Mouse (Mus musculus) Patski (cell line): ENCODE results near the gene Ccdc124. TPM values are rescaled to one million over a fixed set of nuclear protein-coding genes. Genes with fewer than 3 reads are reported as not detected.
"Not testable (repeated sequence)": the region's sequence is repeated elsewhere in the genome, so short reads cannot be mapped to it uniquely, and the experiment has no call there.

Source experiments
- ATAC-seq: fragments of 100-300 bp; one replicate; pipeline ENCODE4 v1.8.0; 2021
- CTCF ChIA-PET: fragments of 350-600 bp; sonication (Branson Sonifier 250); formaldehyde crosslinking; loops from one replicate; lab custom pipeline; 2022; ENCODE audit warnings: inconsistent platforms; lab: Charles Lee
- POLR2A ChIA-PET: fragments of 350-600 bp; sonication (Branson Sonifier 250); formaldehyde crosslinking; loops from one replicate; lab custom pipeline; 2022; ENCODE audit warnings: antibody characterized with exemption, inconsistent platforms; lab: Charles Lee
- DNase-seq: peaks from one replicate; pipeline ENCODE4 v3.0.0-alpha.2; 2011; ENCODE audit warnings: low read depth, low spot score
- H3K27me3 ChIP-seq: fragments of 371-371 bp; one replicate; pipeline ENCODE4 v1.5.1; 2021
- CTCF ChIP-seq: fragments of 100-300 bp; IDR thresholded peaks from one replicate; pipeline ENCODE4 v1.5.1; 2021
- in situ Hi-C: fragments of 300-500 bp; cut with MboI; formaldehyde crosslinking; loops from 3 replicates; pipeline ENCODE4 v1.11.1; 2018; ENCODE audit warnings: low pct_unique_long_range_greater_than_20kb, mixed read lengths
- polyA plus RNA-seq: library from polyadenylated mRNA; unstranded; gene quantifications from one replicate; pipeline ENCODE4 v1.2.3, GENCODE M21; 2021

The Ccdc124 gene
- polyA plus RNA-seq, 1 experiment from 2014 or later: 67.5 TPM

DNA sequence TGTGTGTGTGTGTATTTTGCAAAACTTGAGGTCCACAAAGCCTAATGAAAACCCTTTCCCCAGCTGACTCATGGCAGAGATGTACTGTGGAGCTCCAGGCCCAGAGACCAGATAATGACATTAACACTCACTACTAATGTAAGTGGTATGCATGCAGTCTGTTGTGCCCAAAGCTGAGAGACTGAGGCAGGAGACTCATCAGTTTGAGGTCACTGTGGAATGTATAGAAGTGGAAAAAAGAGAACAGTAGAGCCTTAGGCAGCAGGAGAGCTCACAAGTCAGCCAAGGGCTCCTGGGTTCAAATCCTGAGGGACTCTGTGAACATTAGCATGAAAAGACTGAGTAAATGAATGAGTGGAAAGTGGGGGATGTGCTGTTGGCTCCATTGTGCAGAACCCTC is 29.8 kb upstream of the Ccdc124 start:
- in situ Hi-C loops: no loop called here
- no peaks in the 10 kb centered on the region for H3K27me3 ChIP-seq
- ChIA-PET POLR2A (interaction anchor here (0.6 kb wide), 1 partner anchor 75 kb away, joined by 5 read pairs; no protein-coding TSS in a partner anchor), CTCF (interaction anchor here (0.8 to 2.3 kb wide), 4 partner anchors 15 to 46 kb away, joined by 3 to 8 read pairs (median 6); no protein-coding TSS in a partner anchor)
- ATAC-seq (no peak), DNase-seq (no peak)
- no peak for TF ChIP-seq CTCF

DNA sequence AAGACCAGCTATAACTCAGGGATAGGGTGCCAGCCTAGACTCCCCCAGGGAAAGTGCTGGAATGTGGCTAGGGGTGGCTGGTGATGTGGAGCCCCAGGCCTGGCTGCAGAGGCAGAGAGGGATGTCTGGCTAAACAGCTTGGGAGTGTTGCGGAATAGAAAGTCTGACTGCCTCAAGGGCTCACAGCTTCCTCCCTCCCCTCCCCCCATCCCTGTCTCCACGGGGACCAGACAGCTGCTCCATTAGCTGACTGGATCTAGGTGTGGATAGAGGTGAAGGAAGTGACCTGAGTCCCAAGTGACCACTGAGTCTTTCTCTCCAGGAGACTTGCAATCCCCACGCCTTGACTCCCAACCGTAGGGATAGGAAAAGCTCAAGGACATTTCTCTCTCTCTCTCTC is 29.4 kb upstream of the Ccdc124 start:
- in situ Hi-C loops: no loop called here
- DNase-seq: no peak
- ATAC-seq: no peak

DNA sequence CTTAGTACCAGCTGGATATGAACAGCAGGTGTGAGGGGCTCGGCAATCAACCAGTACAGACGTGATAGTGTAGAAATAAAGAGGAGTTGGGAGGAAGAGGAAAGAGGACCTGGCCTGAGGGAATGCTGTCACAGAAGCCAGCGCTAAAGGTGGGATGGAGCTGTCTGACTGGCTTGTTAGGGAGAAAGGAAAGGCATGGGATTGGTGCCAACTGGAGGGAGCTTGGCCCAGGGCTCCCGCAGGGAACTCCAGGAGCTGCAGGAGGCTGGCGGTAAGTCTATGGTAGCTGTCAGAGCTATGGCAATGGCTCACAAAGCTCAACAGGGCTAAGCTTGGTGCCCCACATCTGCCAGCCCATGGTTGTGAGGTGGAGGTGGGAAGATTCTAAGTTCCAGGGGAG is 28.5 kb upstream of the Ccdc124 start:
- ATAC-seq: no peak
- ChIA-PET CTCF (interaction anchor here (1.0 to 2.3 kb wide), 2 partner anchors 37 to 61 kb away, joined by 3 to 7 read pairs; no protein-coding TSS in a partner anchor), POLR2A (interaction anchor here (1.0 kb wide), 1 partner anchor 28 kb away, joined by 3 read pairs; no protein-coding TSS in a partner anchor)
- DNase-seq: no peak
- in situ Hi-C loops: no loop called here
- TF ChIP-seq CTCF: no peak
- no peaks in the 10 kb centered on the region for H3K27me3 ChIP-seq

More for the DNA sequence above, 29.4 kb upstream of the Ccdc124 start:
- POLR2A ChIA-PET: interaction anchor here (0.6 kb wide), 1 partner anchor 75 kb away, joined by 5 read pairs; no protein-coding TSS in a partner anchor
- no peaks in the 10 kb centered on the region for H3K27me3 ChIP-seq
- no peak for TF ChIP-seq CTCF
- CTCF ChIA-PET: interaction anchor here (1.0 to 2.3 kb wide), 4 partner anchors 30 to 60 kb away, joined by 3 to 8 read pairs (median 5); no protein-coding TSS in a partner anchor

DNA sequence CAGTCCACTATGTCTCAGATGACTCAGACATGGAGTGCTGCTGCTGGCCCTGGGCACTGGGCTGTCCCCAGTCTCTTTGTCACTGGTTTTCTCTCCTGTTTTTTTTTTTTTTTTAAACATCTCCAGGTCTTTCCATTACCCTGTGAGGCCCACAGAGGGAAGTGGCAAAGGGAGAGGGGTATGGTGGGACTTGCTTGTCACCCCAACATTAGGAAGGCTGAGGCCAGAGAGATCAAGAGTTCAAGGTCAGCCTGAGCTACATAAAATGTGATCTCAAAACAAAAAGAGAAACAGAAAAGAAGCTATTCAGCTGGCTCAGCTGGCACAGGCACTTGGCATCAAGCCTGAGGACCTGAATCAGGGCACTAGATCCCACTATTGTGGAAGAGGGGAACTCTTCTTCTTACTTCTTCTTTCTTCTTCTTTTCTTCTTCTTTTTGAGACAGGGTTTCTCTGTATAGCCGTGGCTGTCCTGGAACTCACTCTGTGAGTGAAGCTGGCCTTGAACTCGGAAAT is 27.2 kb upstream of the Ccdc124 start:
- CTCF ChIA-PET: no interaction called here
- in situ Hi-C loops: no loop called here
- DNase-seq (no peak), ATAC-seq (no peak)
- no peaks in the 10 kb centered on the region for H3K27me3 ChIP-seq
- POLR2A ChIA-PET: no interaction called here
- TF ChIP-seq CTCF: no peak

DNA sequence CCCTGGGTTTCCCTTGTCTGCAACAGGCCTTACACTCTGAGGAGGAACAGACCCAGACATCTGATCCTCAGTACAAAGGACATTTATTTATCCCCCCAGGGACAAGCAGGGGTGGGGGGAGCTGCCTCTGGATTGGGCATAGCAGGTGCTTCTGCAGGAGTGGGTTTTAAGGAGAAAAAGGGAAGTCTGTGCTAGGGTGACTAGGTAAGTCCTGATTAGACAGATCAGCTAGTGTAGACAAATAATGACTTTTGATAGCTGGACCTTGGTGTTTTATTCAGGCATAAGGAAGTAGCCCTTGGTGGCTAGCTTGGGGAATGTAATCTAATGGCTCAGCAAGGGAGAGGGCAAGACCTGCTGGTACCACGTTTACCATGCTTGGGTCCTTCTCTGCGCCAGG is 25.5 kb upstream of the Ccdc124 start:
- DNase-seq (no peak), ATAC-seq (no peak)
- no peak for TF ChIP-seq CTCF
- in situ Hi-C loops: loop anchor here (5.0 to 25.0 kb wide), 2 partner anchors 58 to 463 kb away; partner anchors contain the start of genes Ocel1 and Use1
- POLR2A ChIA-PET: interaction anchor here (0.6 to 0.8 kb wide), 3 partner anchors 23 to 1182 kb away, joined by 3 to 4 read pairs (median 3); no protein-coding TSS in a partner anchor
- CTCF ChIA-PET: interaction anchor here (1.2 to 3.5 kb wide), 4 partner anchors 17 to 65 kb away, joined by 3 to 18 read pairs (median 11); no protein-coding TSS in a partner anchor
- H3K27me3 ChIP-seq: no peaks in the 10 kb centered on the region

DNA sequence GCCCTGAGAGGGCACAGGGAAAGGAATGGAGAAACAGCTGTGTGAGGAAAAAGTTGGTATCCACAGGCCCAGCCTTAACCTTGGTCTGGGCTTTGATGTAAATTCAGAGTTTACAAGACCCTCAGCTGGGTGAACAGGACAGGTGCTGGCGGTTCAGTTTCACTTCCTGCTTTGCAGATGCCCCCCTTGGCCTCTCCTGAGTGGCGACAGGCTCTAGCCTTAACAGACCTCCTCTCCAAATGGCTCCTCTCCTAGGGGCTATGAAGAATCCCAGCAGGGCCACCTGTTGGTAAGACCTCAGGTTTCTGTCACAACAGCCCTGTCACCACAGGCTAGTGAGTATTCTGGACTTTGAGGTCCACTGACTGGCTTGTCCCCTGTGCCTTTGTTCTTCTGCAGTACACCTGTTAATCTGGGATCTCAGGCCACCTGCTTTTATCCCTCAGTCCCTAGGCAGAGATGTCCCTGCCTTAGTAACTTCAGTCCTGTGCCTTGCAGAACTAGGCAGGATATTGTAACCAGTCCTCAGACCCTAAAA is 25.0 kb upstream of the Ccdc124 start:
- TF ChIP-seq CTCF: no peak
- in situ Hi-C loops: loop anchor here (5.0 to 25.0 kb wide), 2 partner anchors 59 to 464 kb away; partner anchors contain the start of genes Ocel1 and Use1
- H3K27me3 ChIP-seq: no peaks in the 10 kb centered on the region
- ChIA-PET CTCF (interaction anchor here (0.6 to 3.5 kb wide), 10 partner anchors 17 to 66 kb away, joined by 3 to 27 read pairs (median 6); no protein-coding TSS in a partner anchor), POLR2A (no interaction called here)
- ATAC-seq: no peak
- no peak for DNase-seq

DNA sequence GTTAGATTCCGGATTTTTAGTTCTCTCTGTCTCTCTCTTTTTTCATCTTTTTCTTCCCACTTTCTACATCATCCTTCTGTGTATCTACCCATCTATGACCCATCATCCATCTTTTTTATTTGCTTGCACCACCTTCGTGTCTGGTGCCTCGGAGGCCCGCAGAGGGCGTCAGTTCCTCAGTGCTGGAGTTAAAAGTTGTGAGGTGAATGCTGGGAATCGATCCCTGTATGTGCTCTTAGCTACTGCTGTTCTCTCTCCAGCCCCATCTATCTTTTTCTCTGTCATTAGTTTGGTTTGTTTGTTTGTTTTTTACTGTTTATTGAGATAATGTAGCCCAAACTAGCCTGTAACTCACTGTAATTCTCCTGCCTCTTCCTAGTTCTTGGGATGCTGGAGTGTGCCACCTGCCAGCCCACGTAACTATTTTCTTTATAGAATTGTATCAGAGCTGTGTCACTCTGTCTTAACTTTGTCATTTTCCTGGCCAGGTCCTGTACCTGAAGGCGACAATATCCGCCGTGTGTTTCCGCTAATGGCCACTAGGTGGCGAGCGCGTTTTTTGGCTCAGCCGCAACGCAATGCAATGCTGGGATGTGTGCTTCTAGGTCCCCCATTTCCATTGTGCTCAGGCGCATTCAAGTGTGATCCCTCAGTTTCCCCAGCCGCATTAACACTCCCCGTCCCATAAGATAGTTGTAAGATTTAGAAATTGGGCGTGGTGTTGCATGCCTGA is 24.1 kb upstream of the Ccdc124 start:
- POLR2A ChIA-PET: interaction anchor here (1.9 kb wide), 1 partner anchor 17 kb away, joined by 13 read pairs; no protein-coding TSS in a partner anchor
- no peak for TF ChIP-seq CTCF
- peak; percentile 32 for ATAC-seq
- no peaks in the 10 kb centered on the region for H3K27me3 ChIP-seq
- in situ Hi-C loops: loop anchor here (5.0 to 25.0 kb wide), 2 partner anchors 59 to 464 kb away; partner anchors contain the start of genes Ocel1 and Use1
- CTCF ChIA-PET: interaction anchor here (0.6 to 3.5 kb wide), 16 partner anchors 10 to 67 kb away, joined by 3 to 27 read pairs (median 4); partner anchors contain the start of gene Ccdc124
- no peak for DNase-seq

DNA sequence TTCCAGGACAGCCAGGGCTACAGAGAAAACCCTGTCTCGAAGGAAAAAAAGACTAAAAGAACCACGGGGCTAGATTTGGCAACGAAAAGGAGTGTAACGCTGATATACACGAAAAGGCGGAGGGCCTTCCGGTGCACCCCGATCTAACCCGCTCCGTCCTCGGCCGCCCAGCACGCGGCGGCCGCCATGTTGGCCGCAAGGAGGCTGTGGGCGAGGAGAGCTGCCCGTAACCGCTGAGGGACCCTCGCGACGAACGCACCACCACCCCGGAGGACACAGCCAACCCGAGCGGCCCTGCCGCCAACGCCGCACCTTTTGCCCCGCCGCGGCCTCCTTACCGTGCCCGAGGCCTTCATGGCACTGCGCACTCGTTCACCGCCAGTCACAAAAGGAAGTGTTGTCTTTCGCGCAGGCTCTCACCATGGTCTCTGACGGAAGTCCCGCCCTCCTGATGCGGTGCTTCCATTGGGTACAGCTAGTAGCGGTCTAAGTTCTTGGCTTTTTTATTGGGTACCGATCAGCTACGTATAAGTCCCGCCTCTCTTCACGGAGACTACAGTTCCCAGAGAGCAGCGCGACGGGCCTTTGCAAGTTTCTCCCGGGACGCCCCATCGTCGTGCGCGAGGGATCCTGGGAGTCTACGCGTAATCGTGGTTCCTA is 23.4 kb upstream of the Ccdc124 start, which contains the start of gene Rpl18a:
TSS of gene Rpl18a (minus strand) at position 392 of the 660 bp plus-strand sequence.
- no peaks in the 10 kb centered on the region for H3K27me3 ChIP-seq
- DNase-seq (no peak), ATAC-seq (peak; percentile 93)
- no peak for TF ChIP-seq CTCF
- ChIA-PET CTCF (interaction anchor here (1.2 to 3.5 kb wide), 15 partner anchors 11 to 67 kb away, joined by 3 to 27 read pairs (median 5); partner anchors contain the start of gene Ccdc124), POLR2A (interaction anchor here (0.9 to 1.9 kb wide), 2 partner anchors 8 to 17 kb away, joined by 3 to 13 read pairs; no protein-coding TSS in a partner anchor)
- in situ Hi-C loops: loop anchor here (5.0 to 25.0 kb wide), 2 partner anchors 60 to 465 kb away; partner anchors contain the start of genes Ocel1 and Use1

DNA sequence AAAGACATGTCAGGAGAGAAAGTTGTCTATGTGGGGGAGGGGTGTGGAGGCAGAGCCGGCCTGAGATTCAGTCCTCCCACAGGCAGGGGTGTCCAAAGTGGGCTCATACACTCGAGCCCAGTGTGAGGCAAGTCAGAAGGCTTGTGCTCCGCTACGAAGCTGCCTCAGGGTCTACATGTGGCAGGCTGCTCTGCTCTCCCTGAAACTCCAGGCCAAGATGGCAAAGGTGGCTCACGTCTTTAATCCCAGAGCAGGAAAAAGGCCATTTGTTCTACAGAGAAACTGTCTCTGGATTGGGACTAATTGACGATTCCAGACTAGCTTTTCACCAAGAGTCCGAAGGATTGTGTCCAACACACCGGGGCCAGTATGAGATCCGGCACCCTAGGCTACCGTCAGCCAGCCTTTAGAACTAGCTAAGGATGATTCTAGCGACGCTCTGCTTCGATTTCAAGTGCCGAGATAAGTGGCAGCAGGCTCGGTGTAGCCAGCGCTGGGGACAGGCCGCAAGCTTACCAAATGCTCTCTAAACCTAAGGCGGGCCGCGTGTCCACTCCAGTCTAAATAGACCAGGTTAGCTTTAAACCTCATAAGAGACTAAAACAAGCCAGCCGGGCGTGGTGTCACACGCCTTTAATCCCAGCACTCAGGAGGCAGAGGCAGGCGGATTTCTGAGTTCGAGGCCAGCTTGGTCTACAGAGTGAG is 22.7 kb upstream of the Ccdc124 start:
- CTCF ChIA-PET: interaction anchor here (1.3 to 3.5 kb wide), 7 partner anchors 12 to 58 kb away, joined by 3 to 27 read pairs (median 8); partner anchors contain the start of gene Ccdc124
- POLR2A ChIA-PET: interaction anchor here (0.9 to 1.9 kb wide), 2 partner anchors 9 to 16 kb away, joined by 3 to 13 read pairs; no protein-coding TSS in a partner anchor
- no peaks in the 10 kb centered on the region for H3K27me3 ChIP-seq
- DNase-seq: no peak
- in situ Hi-C loops: loop anchor here (5.0 to 25.0 kb wide), 2 partner anchors 61 to 466 kb away; partner anchors contain the start of genes Ocel1 and Use1
- ATAC-seq: no peak
- no peak for TF ChIP-seq CTCF

DNA sequence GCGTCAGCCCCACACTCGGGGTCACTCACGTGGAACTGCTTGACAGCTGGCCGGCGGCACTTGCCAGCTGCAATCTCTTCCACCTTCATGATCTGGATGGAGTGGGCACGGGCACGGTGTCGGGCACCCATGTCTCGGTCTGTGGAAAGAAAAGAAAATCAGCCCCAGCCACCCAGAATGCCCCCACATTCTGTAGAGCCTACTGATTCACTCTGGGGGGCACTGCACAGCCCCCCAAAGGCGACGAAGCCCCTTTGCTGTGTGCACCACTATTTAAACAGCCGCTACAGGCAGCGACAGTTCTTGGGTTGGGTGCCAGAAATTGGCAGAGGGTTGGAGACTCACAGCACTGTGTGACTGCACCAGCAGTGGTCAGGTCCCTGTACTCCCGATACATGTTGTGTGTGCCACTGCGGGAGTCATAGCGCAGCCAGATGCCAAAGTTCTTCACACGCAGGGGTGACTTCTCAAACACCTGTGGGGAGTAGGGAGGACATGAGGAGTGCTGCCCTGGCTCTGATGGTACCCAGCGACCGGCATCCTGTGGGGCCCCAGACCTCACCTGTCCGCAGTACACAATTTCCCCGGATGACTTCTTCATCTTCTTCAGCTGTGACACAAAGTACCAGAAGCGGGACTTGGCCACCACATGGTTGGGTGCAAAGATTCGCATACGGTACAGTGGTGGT is 22.0 kb upstream of the Ccdc124 start:
- CTCF ChIA-PET: interaction anchor here (2.5 to 3.5 kb wide), 4 partner anchors 16 to 54 kb away, joined by 8 to 27 read pairs (median 15); partner anchors contain the start of gene Ccdc124
- not testable (repeated sequence) for ATAC-seq

More for the DNA sequence above, 22.0 kb upstream of the Ccdc124 start:
- H3K27me3 ChIP-seq, DNase-seq: not testable (repeated sequence)
- POLR2A ChIA-PET: interaction anchor here (1.9 kb wide), 2 partner anchors 15 kb away, joined by 9 to 13 read pairs; no protein-coding TSS in a partner anchor
- in situ Hi-C loops: loop anchor here (5.0 to 25.0 kb wide), 2 partner anchors 62 to 467 kb away; partner anchors contain the start of genes Ocel1 and Use1
